Mouse (Mus musculus) embryo, embryonic 11.5 days (tissue): Measurements from ENCODE around the gene Lrrc8b.

Experiments
- DNase-seq: peaks from one replicate; pipeline ENCODE4 v3.0.0-alpha.2; 2012; ENCODE audit warnings: low read depth, low spot score

Gene Lrrc8b

GRCm38 (mm10) chr5:105418851-105419250, 3.3 kb downstream of the Lrrc8b start:
- DNase-seq = no peak

- DNase-seq = no peak
Observed at GRCm38 (mm10) chr5:105425587-105425986, 10.0 kb downstream of the Lrrc8b start.

- no peak for DNase-seq
Observed at GRCm38 (mm10) chr5:105427326-105427725, 11.8 kb downstream of the Lrrc8b start.

- DNase-seq = no peak
Observed at GRCm38 (mm10) chr5:105428265-105428974, 12.8 kb downstream of the Lrrc8b start.

- no peak for DNase-seq
Observed at GRCm38 (mm10) chr5:105430148-105430547, 14.6 kb downstream of the Lrrc8b start.

- DNase-seq = no peak
Observed at GRCm38 (mm10) chr5:105439608-105440007, 24.0 kb downstream of the Lrrc8b start.

GRCm38 (mm10) chr5:105440992-105441535, 25.5 kb downstream of the Lrrc8b start:
- DNase-seq = no peak

GRCm38 (mm10) chr5:105442212-105443000, 26.8 kb downstream of the Lrrc8b start:
- DNase-seq = no peak

- DNase-seq = no peak
Observed at GRCm38 (mm10) chr5:105443057-105443815, 27.7 kb downstream of the Lrrc8b start.

- no peak for DNase-seq
Observed at GRCm38 (mm10) chr5:105445686-105446085, 30.1 kb downstream of the Lrrc8b start.

GRCm38 (mm10) chr5:105454105-105454504, 38.5 kb downstream of the Lrrc8b start:
- DNase-seq = no peak

GRCm38 (mm10) chr5:105459077-105459476, 43.5 kb downstream of the Lrrc8b start:
- DNase-seq = no peak

GRCm38 (mm10) chr5:105460551-105460950, 45.0 kb downstream of the Lrrc8b start:
- DNase-seq = no peak

GRCm38 (mm10) chr5:105461076-105461475, 45.5 kb downstream of the Lrrc8b start:
- DNase-seq = no peak

- no peak for DNase-seq
Observed at GRCm38 (mm10) chr5:105464671-105465070, 49.1 kb downstream of the Lrrc8b start.

- no peak for DNase-seq
Observed at GRCm38 (mm10) chr5:105465550-105465949, 50.0 kb downstream of the Lrrc8b start.

- no peak for DNase-seq
Observed at GRCm38 (mm10) chr5:105466471-105466902, 50.9 kb downstream of the Lrrc8b start.

GRCm38 (mm10) chr5:105467271-105467670, 51.7 kb downstream of the Lrrc8b start:
- no peak for DNase-seq

- DNase-seq = no peak
Observed at GRCm38 (mm10) chr5:105472983-105473705, 57.6 kb downstream of the Lrrc8b start.

GRCm38 (mm10) chr5:105477527-105477926, 62.0 kb downstream of the Lrrc8b start:
- DNase-seq = no peak

GRCm38 (mm10) chr5:105479673-105480072, 64.1 kb downstream of the Lrrc8b start:
- no peak for DNase-seq
